Mouse (Mus musculus): ENCODE measurements around the gene Clasp1. TPM values are rescaled to one million over a fixed set of nuclear protein-coding genes. Genes with fewer than 3 reads are reported as not detected.

Gene Clasp1
- polyA plus RNA-seq, 1 experiment from 2014 or later, result 91.5 TPM

- Histone ChIP-seq H3K36me3 (replicated peaks) (peaks cover 88% of the 10 kb centered on the region), H3K4me3 (no peak overlapping the region), H3K9me3 (no peaks in the 10 kb centered on the region), H3K27ac (no peak overlapping the region), H3K4me1 (no peaks in the 10 kb centered on the region), H3K27me3 (ENCODE audit: poor library complexity, severe bottlenecking) (no peaks in the 10 kb centered on the region)
- 90% methylated on average over 6 of the region's 6 CpGs for WGBS
- DNase-seq (ENCODE audit: extremely low spot score, low spot score), result no peak
Measured at GRCm38 (mm10) chr1:118539046-118539445, 150.2 kb downstream of the Clasp1 start.

- H3K27ac ChIP-seq, result no peak overlapping the region
- 95% methylated on average over 7 of the region's 7 CpGs for WGBS
- H3K9me3 ChIP-seq, result no peaks in the 10 kb centered on the region
- no peaks in the 10 kb centered on the region for H3K4me1 ChIP-seq
- H3K4me3 ChIP-seq, result no peak overlapping the region
- no peaks in the 10 kb centered on the region for H3K27me3 ChIP-seq (ENCODE audit: poor library complexity, severe bottlenecking)
- no peak for DNase-seq (ENCODE audit: extremely low spot score, low spot score)
- peaks cover 93% of the 10 kb centered on the region for H3K36me3 ChIP-seq (replicated peaks)
Measured at GRCm38 (mm10) chr1:118542880-118543279, 154.0 kb downstream of the Clasp1 start.

- DNase-seq (ENCODE audit: extremely low spot score, low spot score), result no peak
- no peaks in the 10 kb centered on the region for H3K9me3 ChIP-seq
- no peaks in the 10 kb centered on the region for H3K27me3 ChIP-seq (ENCODE audit: poor library complexity, severe bottlenecking)
- no peak overlapping the region for H3K4me3 ChIP-seq
- no peaks in the 10 kb centered on the region for H3K4me1 ChIP-seq
- WGBS, result 91% methylated on average over 5 of the region's 5 CpGs
- no peak overlapping the region for H3K27ac ChIP-seq
- H3K36me3 ChIP-seq (replicated peaks), result peaks cover 96% of the 10 kb centered on the region
Measured at GRCm38 (mm10) chr1:118548769-118549168, 159.9 kb downstream of the Clasp1 start.

GRCm38 (mm10) chr1:118551152-118551551 is 162.3 kb downstream of the Clasp1 start:
- 90% methylated on average over 5 of the region's 5 CpGs for WGBS
- DNase-seq (ENCODE audit: extremely low spot score, low spot score), result no peak
- H3K36me3 ChIP-seq (replicated peaks), result peaks cover 97% of the 10 kb centered on the region
- H3K4me1 ChIP-seq, result no peaks in the 10 kb centered on the region
- no peak overlapping the region for H3K4me3 ChIP-seq
- H3K9me3 ChIP-seq, result no peaks in the 10 kb centered on the region
- H3K27me3 ChIP-seq (ENCODE audit: poor library complexity, severe bottlenecking), result no peaks in the 10 kb centered on the region
- H3K27ac ChIP-seq, result no peak overlapping the region

- peaks cover 97% of the 10 kb centered on the region for H3K36me3 ChIP-seq (replicated peaks)
- no peaks in the 10 kb centered on the region for H3K9me3 ChIP-seq
- H3K4me3 ChIP-seq, result no peak overlapping the region
- 91% methylated on average over 4 of the region's 4 CpGs for WGBS
- no peaks in the 10 kb centered on the region for H3K4me1 ChIP-seq
- H3K27me3 ChIP-seq (ENCODE audit: poor library complexity, severe bottlenecking), result no peaks in the 10 kb centered on the region
- no peak overlapping the region for H3K27ac ChIP-seq
- DNase-seq (ENCODE audit: extremely low spot score, low spot score), result no peak
Measured at GRCm38 (mm10) chr1:118552071-118552470, 163.2 kb downstream of the Clasp1 start.

- 94% methylated on average over 2 of the region's 2 CpGs for WGBS
- H3K4me3 ChIP-seq, result no peak overlapping the region
- no peak for DNase-seq (ENCODE audit: extremely low spot score, low spot score)
- H3K9me3 ChIP-seq, result no peaks in the 10 kb centered on the region
- no peaks in the 10 kb centered on the region for H3K27me3 ChIP-seq (ENCODE audit: poor library complexity, severe bottlenecking)
- no peak overlapping the region for H3K27ac ChIP-seq
- H3K4me1 ChIP-seq, result no peaks in the 10 kb centered on the region
- peaks cover 97% of the 10 kb centered on the region for H3K36me3 ChIP-seq (replicated peaks)
Measured at GRCm38 (mm10) chr1:118553045-118553444, 164.2 kb downstream of the Clasp1 start.

GRCm38 (mm10) chr1:118553451-118553850 is 164.6 kb downstream of the Clasp1 start:
- Histone ChIP-seq H3K36me3 (replicated peaks) (peaks cover 97% of the 10 kb centered on the region), H3K4me3 (no peak overlapping the region), H3K27me3 (ENCODE audit: poor library complexity, severe bottlenecking) (no peaks in the 10 kb centered on the region), H3K9me3 (no peaks in the 10 kb centered on the region), H3K27ac (no peak overlapping the region), H3K4me1 (no peaks in the 10 kb centered on the region)
- whole genome bisulfite sequencing, result 93% methylated on average over 3 of the region's 3 CpGs
- DNase-seq (ENCODE audit: extremely low spot score, low spot score), result no peak

- Histone ChIP-seq H3K27ac (no peak overlapping the region), H3K36me3 (replicated peaks) (peaks cover 91% of the 10 kb centered on the region)
Measured at GRCm38 (mm10) chr1:118554961-118555360, 166.1 kb downstream of the Clasp1 start.

GRCm38 (mm10) chr1:118559716-118560115 is 170.9 kb downstream of the Clasp1 start:
- Histone ChIP-seq H3K27me3 (ENCODE audit: poor library complexity, severe bottlenecking) (no peaks in the 10 kb centered on the region), H3K36me3 (replicated peaks) (peaks cover 93% of the 10 kb centered on the region), H3K4me1 (no peaks in the 10 kb centered on the region), H3K4me3 (no peak overlapping the region), H3K27ac (no peak overlapping the region), H3K9me3 (no peaks in the 10 kb centered on the region)
- 93% methylated on average over 2 of the region's 2 CpGs for WGBS
- DNase-seq (ENCODE audit: extremely low spot score, low spot score), result no peak

More at GRCm38 (mm10) chr1:118554961-118555360, 166.1 kb downstream of the Clasp1 start:
- H3K27me3 ChIP-seq (ENCODE audit: poor library complexity, severe bottlenecking), result no peaks in the 10 kb centered on the region
- no peak for DNase-seq (ENCODE audit: extremely low spot score, low spot score)
- no peak overlapping the region for H3K4me3 ChIP-seq
- no peaks in the 10 kb centered on the region for H3K9me3 ChIP-seq
- WGBS, result 91% methylated on average over 5 of the region's 5 CpGs
- H3K4me1 ChIP-seq, result no peaks in the 10 kb centered on the region

GRCm38 (mm10) chr1:118564561-118564960 is 175.7 kb downstream of the Clasp1 start:
- no peaks in the 10 kb centered on the region for H3K4me1 ChIP-seq
- H3K27ac ChIP-seq, result no peak overlapping the region
- H3K36me3 ChIP-seq (replicated peaks), result peaks cover 99% of the 10 kb centered on the region
- no peaks in the 10 kb centered on the region for H3K27me3 ChIP-seq (ENCODE audit: poor library complexity, severe bottlenecking)
- no peaks in the 10 kb centered on the region for H3K9me3 ChIP-seq
- DNase-seq (ENCODE audit: extremely low spot score, low spot score), result no peak
- H3K4me3 ChIP-seq, result no peak overlapping the region

- H3K36me3 ChIP-seq (replicated peaks), result peaks cover 97% of the 10 kb centered on the region
- no peaks in the 10 kb centered on the region for H3K27me3 ChIP-seq (ENCODE audit: poor library complexity, severe bottlenecking)
- no peaks in the 10 kb centered on the region for H3K9me3 ChIP-seq
- H3K4me1 ChIP-seq, result no peaks in the 10 kb centered on the region
- WGBS, result 98% methylated on average over 3 of the region's 3 CpGs
- no peak overlapping the region for H3K27ac ChIP-seq
- DNase-seq (ENCODE audit: extremely low spot score, low spot score), result no peak
- no peak overlapping the region for H3K4me3 ChIP-seq
Measured at GRCm38 (mm10) chr1:118567659-118568058, 178.8 kb downstream of the Clasp1 start.

- Histone ChIP-seq H3K36me3 (replicated peaks) (peaks cover 64% of the 10 kb centered on the region), H3K4me1 (no peaks in the 10 kb centered on the region), H3K4me3 (no peak overlapping the region), H3K27me3 (ENCODE audit: poor library complexity, severe bottlenecking) (no peaks in the 10 kb centered on the region), H3K27ac (no peak overlapping the region), H3K9me3 (no peaks in the 10 kb centered on the region)
- 92% methylated on average over 2 of the region's 2 CpGs for WGBS
- DNase-seq (ENCODE audit: extremely low spot score, low spot score), result no peak
Measured at GRCm38 (mm10) chr1:118580174-118580702, 191.4 kb downstream of the Clasp1 start.

- DNase-seq (ENCODE audit: extremely low spot score, low spot score), result no peak
- Histone ChIP-seq H3K27ac (no peak overlapping the region), H3K27me3 (ENCODE audit: poor library complexity, severe bottlenecking) (no peaks in the 10 kb centered on the region), H3K36me3 (replicated peaks) (peaks cover 55% of the 10 kb centered on the region), H3K4me1 (no peaks in the 10 kb centered on the region), H3K9me3 (no peaks in the 10 kb centered on the region), H3K4me3 (no peak overlapping the region)
- 95% methylated on average over 8 of the region's 8 CpGs for WGBS
Measured at GRCm38 (mm10) chr1:118581179-118581578, 192.3 kb downstream of the Clasp1 start.

GRCm38 (mm10) chr1:118589721-118590120 is 200.9 kb downstream of the Clasp1 start:
- Histone ChIP-seq H3K9me3 (no peaks in the 10 kb centered on the region), H3K36me3 (replicated peaks) (peaks cover 60% of the 10 kb centered on the region), H3K27ac (no peak overlapping the region), H3K4me3 (no peak overlapping the region), H3K4me1 (no peaks in the 10 kb centered on the region), H3K27me3 (ENCODE audit: poor library complexity, severe bottlenecking) (no peaks in the 10 kb centered on the region)
- DNase-seq (ENCODE audit: extremely low spot score, low spot score), result no peak
- WGBS, result 87% methylated on average over 5 of the region's 5 CpGs
